Mouse (Mus musculus): ENCODE data around the gene Cc2d2b. TPM values are rescaled to one million over a fixed set of nuclear protein-coding genes. Genes with fewer than 3 reads are reported as not detected.
A peak's percentile ranks its signal among the peaks of the same experiment; 100 is the strongest.

The Cc2d2b gene
- polyA plus RNA-seq, 1 experiment from 2014 or later = 0.17 TPM

DNA sequence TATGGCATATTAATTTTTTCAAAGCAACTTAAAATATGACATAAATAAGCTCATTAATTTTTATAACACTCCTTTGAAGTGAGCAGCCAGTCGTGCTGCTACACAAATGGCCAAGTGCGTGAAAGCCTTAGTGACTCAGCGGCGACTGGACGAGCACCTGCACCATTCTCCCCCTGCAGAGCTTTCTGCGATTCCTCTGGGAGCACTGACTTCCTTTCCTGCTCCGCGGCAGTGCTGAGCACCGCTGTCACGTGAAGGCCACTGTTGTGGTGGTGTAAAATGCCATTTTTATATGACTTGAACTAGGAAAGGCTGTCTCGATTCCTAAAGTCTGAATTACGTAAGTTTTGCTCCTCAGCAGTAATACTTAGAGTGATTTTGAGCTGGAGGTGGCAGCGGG is 93.0 kb downstream of the Cc2d2b start:
- H3K4me1 ChIP-seq = no peaks in the 10 kb centered on the region
- 89% methylated on average over 13 of the region's 13 CpGs for WGBS
- H3K27ac ChIP-seq = no peak overlapping the region
- ATAC-seq (ENCODE audit: insufficient read depth, low FRiP score, low read depth) = no peak
- H3K4me3 ChIP-seq (replicated peaks) = no peak overlapping the region
- peaks cover 40% of the 10 kb centered on the region for H3K36me3 ChIP-seq
- H3K9me3 ChIP-seq = no peaks in the 10 kb centered on the region
- no peak overlapping the region for H3K9ac ChIP-seq
- H3K27me3 ChIP-seq (replicated peaks) = no peaks in the 10 kb centered on the region
- no peak overlapping the region for H3K4me2 ChIP-seq

DNA sequence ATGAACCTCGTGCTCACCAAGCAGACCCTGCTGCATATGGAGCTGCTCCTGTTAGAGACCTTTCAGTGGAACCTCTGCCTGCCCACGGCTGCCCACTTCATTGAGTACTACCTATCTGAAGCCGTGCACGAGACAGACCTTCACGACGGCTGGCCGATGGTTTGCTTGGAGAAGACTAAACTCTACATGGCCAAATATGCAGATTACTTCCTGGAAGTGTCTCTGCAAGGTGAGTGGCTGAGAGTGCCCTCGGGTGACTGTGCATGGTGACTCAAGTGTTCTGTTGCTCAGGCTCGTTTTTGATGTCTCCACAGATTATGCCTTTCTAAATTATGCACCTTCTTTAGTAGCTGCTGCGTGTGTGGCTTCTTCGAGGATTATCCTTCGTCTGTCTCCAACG is 96.2 kb downstream of the Cc2d2b start:
- 91% methylated on average over 13 of the region's 13 CpGs for WGBS
- H3K9ac ChIP-seq = no peak overlapping the region
- no peaks in the 10 kb centered on the region for H3K4me1 ChIP-seq
- ATAC-seq (ENCODE audit: insufficient read depth, low FRiP score, low read depth) = no peak
- H3K27me3 ChIP-seq (replicated peaks) = no peaks in the 10 kb centered on the region
- H3K27ac ChIP-seq = no peak overlapping the region
- H3K36me3 ChIP-seq = peaks cover 33% of the 10 kb centered on the region
- no peak overlapping the region for H3K4me2 ChIP-seq
- no peak overlapping the region for H3K4me3 ChIP-seq (replicated peaks)
- no peaks in the 10 kb centered on the region for H3K9me3 ChIP-seq

DNA sequence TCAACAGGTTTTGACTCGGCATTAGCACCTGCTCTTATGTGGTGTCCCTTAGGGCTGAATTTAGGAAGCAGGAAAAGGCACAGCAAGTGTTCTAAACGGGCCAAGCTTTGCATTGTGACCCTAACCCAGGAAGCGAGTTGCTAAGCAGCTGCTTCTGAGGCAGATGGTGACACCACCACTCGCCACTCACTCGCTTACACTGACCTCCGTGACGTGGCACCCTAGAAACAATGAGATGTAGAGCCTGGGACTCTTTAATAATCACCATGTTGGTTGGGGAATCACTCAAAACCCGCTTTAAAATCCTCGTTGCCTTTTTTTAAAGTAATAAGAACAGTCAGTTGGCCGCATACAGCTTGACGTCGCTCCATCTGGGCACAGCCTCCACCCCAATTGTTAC is 100.8 kb downstream of the Cc2d2b start:
- no peak overlapping the region for H3K4me3 ChIP-seq (replicated peaks)
- no peaks in the 10 kb centered on the region for H3K27me3 ChIP-seq (replicated peaks)
- H3K36me3 ChIP-seq = peaks cover 25% of the 10 kb centered on the region
- 81% methylated on average over 12 of the region's 12 CpGs for WGBS
- H3K4me1 ChIP-seq = no peaks in the 10 kb centered on the region
- H3K4me2 ChIP-seq = no peak overlapping the region
- H3K9me3 ChIP-seq = no peaks in the 10 kb centered on the region
- H3K27ac ChIP-seq = no peak overlapping the region
- ATAC-seq (ENCODE audit: insufficient read depth, low FRiP score, low read depth) = no peak
- H3K9ac ChIP-seq = no peak overlapping the region

DNA sequence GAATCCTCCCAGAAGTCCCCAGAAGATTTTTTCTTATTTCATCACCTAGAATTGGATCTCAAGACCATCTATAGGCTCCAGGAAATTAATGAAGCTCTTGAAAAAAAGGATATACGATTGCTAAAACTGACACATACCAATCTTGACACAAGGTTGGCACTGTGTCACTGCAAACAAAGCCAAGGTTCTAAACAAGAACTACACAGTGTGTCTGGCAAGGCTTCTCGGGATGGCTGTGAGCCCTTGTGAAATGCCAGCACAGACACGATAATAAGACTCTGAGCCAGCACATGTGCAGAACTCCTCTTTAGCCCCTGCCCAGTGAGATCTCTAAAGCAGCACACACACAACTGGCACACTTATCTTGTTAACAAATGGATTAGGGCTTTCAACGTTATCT is 111.0 kb downstream of the Cc2d2b start:
- Histone ChIP-seq H3K9ac (no peak overlapping the region), H3K4me1 (no peaks in the 10 kb centered on the region), H3K9me3 (no peaks in the 10 kb centered on the region), H3K27ac (no peak overlapping the region), H3K4me3 (replicated peaks) (no peak overlapping the region), H3K36me3 (no peaks in the 10 kb centered on the region), H3K27me3 (replicated peaks) (no peaks in the 10 kb centered on the region), H3K4me2 (no peak overlapping the region)
- 39% methylated on average over 4 of the region's 4 CpGs for WGBS
- no peak for ATAC-seq (ENCODE audit: insufficient read depth, low FRiP score, low read depth)

DNA sequence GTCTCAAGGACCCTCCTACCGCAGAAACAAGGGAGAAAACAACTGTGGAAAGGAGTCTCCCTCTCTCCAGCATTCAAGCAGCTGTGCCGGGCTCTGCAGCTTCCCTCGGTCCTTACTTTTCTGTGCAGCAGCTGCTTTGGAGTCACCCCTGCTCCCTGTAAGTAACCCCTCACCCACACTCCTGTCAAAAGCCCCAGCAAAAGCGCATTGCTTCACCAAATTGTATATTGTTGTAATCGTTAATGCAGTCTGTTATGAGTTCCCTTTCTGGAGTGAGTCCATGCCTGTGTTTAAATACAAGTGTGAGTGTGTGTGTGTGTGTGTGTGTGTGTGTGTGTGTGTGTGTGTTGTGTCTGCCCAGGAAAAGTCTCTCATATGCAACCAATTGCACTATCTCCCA is 119.7 kb downstream of the Cc2d2b start:
- Histone ChIP-seq H3K4me1 (no peaks in the 10 kb centered on the region), H3K27me3 (replicated peaks) (0 out of 2 replicates have a peak, but pooled peaks cover 4% of the 10 kb centered on the region), H3K9me3 (no peaks in the 10 kb centered on the region), H3K4me2 (peak overlapping the region; percentile 17; the same call in 1 of the 2 replicates), H3K4me3 (replicated peaks) (no peak overlapping the region), H3K36me3 (no peaks in the 10 kb centered on the region), H3K27ac (no peak overlapping the region), H3K9ac (no peak overlapping the region)
- 0 out of 2 replicates have a peak, but pooled peaks have one; percentile 31 for ATAC-seq (ENCODE audit: insufficient read depth, low FRiP score, low read depth)
- WGBS = 14% methylated on average over 5 of the region's 5 CpGs

DNA sequence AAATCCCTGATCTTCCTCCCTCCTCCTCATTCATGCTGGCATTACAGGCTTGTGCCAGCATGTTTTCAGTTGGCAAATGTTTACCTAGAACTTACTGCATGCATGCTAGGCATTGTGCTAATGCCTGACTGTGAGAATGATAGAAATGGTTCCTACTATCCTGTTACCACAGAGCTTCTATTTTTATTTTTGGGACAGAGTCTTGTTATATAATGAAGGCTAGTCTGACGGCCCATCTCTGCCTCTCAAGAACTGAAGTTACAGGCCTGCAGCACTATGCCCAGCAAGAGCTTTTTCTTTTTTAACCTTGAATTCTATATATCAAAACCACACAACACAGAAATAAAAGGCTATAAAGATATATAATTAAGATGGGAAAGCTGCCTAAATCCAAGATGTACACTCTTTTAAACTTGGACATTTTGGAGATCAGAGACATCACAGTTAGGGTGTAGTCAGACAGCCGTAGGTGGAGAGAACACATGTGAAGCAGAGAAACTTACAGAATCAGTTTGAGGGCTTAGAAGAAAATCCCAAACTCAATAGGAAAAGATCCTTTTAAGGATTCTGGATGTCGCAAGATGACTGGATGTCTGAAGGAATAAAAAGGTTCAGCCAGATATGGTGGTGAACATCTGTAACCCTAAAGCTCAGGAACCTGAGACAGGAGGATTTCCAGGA is 121.0 kb downstream of the Cc2d2b start:
- WGBS = 85% methylated on average over 3 of the region's 3 CpGs
- Histone ChIP-seq H3K27me3 (replicated peaks) (peaks cover 6% of the 10 kb centered on the region; the same call in 1 of the 2 replicates), H3K36me3 (no peaks in the 10 kb centered on the region), H3K27ac (no peak overlapping the region), H3K4me2 (no peak overlapping the region), H3K4me3 (replicated peaks) (no peak overlapping the region), H3K9ac (no peak overlapping the region), H3K4me1 (no peaks in the 10 kb centered on the region), H3K9me3 (no peaks in the 10 kb centered on the region)
- ATAC-seq (ENCODE audit: insufficient read depth, low FRiP score, low read depth) = no peak

DNA sequence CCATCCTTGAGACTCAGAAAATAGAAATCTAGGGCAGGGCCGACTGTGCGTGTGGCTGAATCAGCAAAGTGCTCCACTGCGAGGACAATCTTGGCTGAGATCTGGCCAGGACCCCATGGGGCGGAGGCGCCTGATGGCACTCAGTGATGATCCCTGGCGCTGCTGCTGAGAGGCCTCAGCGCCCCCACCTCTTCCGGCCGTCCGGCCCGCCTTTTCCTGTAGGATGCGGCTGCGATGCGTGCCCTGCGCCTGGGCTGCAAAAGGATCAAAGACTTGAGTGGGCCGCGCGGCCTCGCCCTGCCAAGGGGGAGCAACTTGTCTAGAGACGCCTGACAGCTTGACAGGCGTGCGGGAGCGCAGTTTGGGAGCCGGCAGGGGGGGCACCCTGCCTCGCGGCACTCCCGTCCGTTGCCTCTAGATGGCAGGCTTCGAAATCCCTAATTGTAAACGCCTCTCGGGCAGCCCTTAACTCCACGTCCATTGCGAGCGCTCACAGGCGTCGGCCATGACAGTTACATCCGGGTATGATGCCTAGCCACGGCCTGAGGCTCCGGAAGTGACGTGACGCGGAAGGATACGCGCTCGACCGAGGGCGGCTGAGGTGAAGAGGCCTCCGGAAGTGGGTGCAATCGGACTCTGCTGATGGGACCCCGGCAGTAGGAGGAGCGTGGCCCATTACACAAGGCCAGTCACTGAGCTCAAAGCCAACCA is 124.6 kb downstream of the Cc2d2b start:
- H3K9me3 ChIP-seq = no peaks in the 10 kb centered on the region
- ATAC-seq (ENCODE audit: insufficient read depth, low FRiP score, low read depth) = peak; percentile 94
- peak overlapping the region; percentile 55 for H3K4me3 ChIP-seq (replicated peaks)
- WGBS = 2% methylated on average over 50 of the region's 51 CpGs
- no peaks in the 10 kb centered on the region for H3K36me3 ChIP-seq
- H3K4me1 ChIP-seq = no peaks in the 10 kb centered on the region
- peak overlapping the region; percentile 87 for H3K4me2 ChIP-seq
- peak overlapping the region; percentile 80 for H3K27ac ChIP-seq
- 0 out of 2 replicates have a peak overlapping the region, but pooled peaks have one; percentile 37 for H3K9ac ChIP-seq
- peaks cover 29% of the 10 kb centered on the region for H3K27me3 ChIP-seq (replicated peaks)

Other genes starting within 250 kb of the Cc2d2b start
- 78.2 and 81.0 TPM in 2 replicates for gene Sorbs1, start 235.0 kb upstream of the Cc2d2b start, polyA plus RNA-seq (2015; fragmentation: Nextera tagmentation; extraction: Ambion mirVana)
- gene Aldh18a1, start 160.3 kb upstream of the Cc2d2b start, polyA plus RNA-seq (2015; fragmentation: Nextera tagmentation; extraction: Ambion mirVana) = 99.9 and 120 TPM in 2 replicates
- 7.7 and 10.5 TPM in 2 replicates for gene Tctn3, start 136.5 kb upstream of the Cc2d2b start, polyA plus RNA-seq (2015; fragmentation: Nextera tagmentation; extraction: Ambion mirVana)
- 10.3 and 10.9 TPM in 2 replicates for gene Entpd1, start 136.4 kb upstream of the Cc2d2b start, polyA plus RNA-seq (2015; fragmentation: Nextera tagmentation; extraction: Ambion mirVana)
- gene Ccnj, start 82.5 kb downstream of the Cc2d2b start, polyA plus RNA-seq (2015; fragmentation: Nextera tagmentation; extraction: Ambion mirVana) = 9.7 and 10.2 TPM in 2 replicates
- gene Zfp518a, start 146.0 kb downstream of the Cc2d2b start, polyA plus RNA-seq (2015; fragmentation: Nextera tagmentation; extraction: Ambion mirVana) = 10.0 and 11.3 TPM in 2 replicates
- 5.7 and 6.7 TPM in 2 replicates for gene Blnk, start 245.8 kb downstream of the Cc2d2b start, polyA plus RNA-seq (2015; fragmentation: Nextera tagmentation; extraction: Ambion mirVana)

All from stomach, embryonic 15.5 days (tissue).